Comparison of ENCODE assay signal across 1 mouse cellular context in genomic region chr2:73213871-73214659, GRCm38 (mm10).
TF ChIP-seq lines count a peak whose summit lies in the region.

No protein-coding gene starts in this region.

TF ChIP-seq in CH12.LX, 34 proteins besides CTCF, POLR2A, EP300 and RAD21 (continued from another document):
- TF ChIP-seq MAFK (IDR thresholded peaks at IDR 0.05; ENCODE audit: insufficient replicate concordance, low read length) (peak; percentile 13; the same call in 1 of the 2 replicates), JUN (IDR thresholded peaks at IDR 0.05; ENCODE audit: insufficient read depth, low read depth, low read length) (no peak), UBTF (IDR thresholded peaks at IDR 0.05; ENCODE audit: low read depth, low read length) (0 out of 2 replicates have a peak, but pooled peaks have one; percentile 33), MXI1 (IDR thresholded peaks at IDR 0.05; ENCODE audit: low read depth, low read length) (peak; percentile 99), USF2 (conservative IDR thresholded peaks at IDR 0.05; ENCODE audit: low read depth, low read length) (no peak), HCFC1 (IDR thresholded peaks at IDR 0.05; ENCODE audit: low read depth, low read length) (peak; percentile 64), ZKSCAN1 (IDR thresholded peaks at IDR 0.05; ENCODE audit: borderline replicate concordance, low read depth, low read length) (no peak), USF1 (IDR thresholded peaks at IDR 0.05; ENCODE audit: low read depth, low read length) (no peak), ZC3H11A (IDR thresholded peaks at IDR 0.05; ENCODE audit: low read depth, low read length) (no peak), TBP (conservative IDR thresholded peaks at IDR 0.05; ENCODE audit: low read depth, low read length) (peak; percentile 69), MAZ (IDR thresholded peaks at IDR 0.05; ENCODE audit: low read depth, low read length) (no peak; the same call in 1 of the 2 replicates), NRF1 (IDR thresholded peaks at IDR 0.05; ENCODE audit: low read depth, low read length) (peak; percentile 78), KAT2A (IDR thresholded peaks at IDR 0.05; ENCODE audit: insufficient replicate concordance, low read length) (0 out of 2 replicates have a peak, but pooled peaks have one; percentile 47), IRF4 (IDR thresholded peaks at IDR 0.05; ENCODE audit: low read depth, low read length) (no peak), CHD2 (IDR thresholded peaks at IDR 0.05; ENCODE audit: low read length) (0 out of 2 replicates have a peak, but pooled peaks have one; percentile 19), GABPA (IDR thresholded peaks at IDR 0.05; ENCODE audit: insufficient replicate concordance, low read depth, low read length) (no peak)
